Mouse (Mus musculus): ENCODE results near the gene Tmem37. TPM values are rescaled to one million over a fixed set of nuclear protein-coding genes. Genes with fewer than 3 reads are reported as not detected.

The Tmem37 gene
- total and polyA plus RNA-seq, 2 experiments from 2014 or later = 6.8 to 7.8 TPM

DNA sequence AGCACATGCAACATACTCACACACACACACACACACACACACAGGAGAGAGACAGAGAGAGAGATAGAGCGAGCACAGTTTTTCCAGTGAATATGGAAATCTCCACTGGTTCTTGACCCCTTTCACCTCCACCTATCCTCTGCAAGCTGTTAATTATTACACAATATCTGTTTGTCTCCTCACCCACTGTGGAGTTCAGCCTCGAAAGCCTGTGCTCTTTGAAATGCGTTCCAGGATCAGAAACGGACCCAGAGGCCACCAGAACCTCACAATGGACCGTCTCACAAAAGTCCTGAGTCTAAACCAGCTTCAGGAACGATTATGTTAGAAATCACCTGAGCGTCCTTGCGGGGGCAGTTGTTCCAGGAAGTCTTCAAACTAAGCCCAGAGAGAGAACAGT is 7.7 kb downstream of the Tmem37 start:
- no peaks in the 10 kb centered on the region for H3K36me3 ChIP-seq (replicated peaks; ENCODE audit: control insufficient read depth, insufficient read depth, low read length)
- no peak overlapping the region for H3K27ac ChIP-seq (ENCODE audit: low read depth)
- no peak overlapping the region for H3K9ac ChIP-seq (replicated peaks; ENCODE audit: low read depth, low read length)
- no peak for ATAC-seq (ENCODE audit: insufficient read depth, low read depth)
- 85% methylated on average over 8 of the region's 8 CpGs for WGBS
- H3K4me3 ChIP-seq (ENCODE audit: low read depth, low read length) = no peak overlapping the region
- TF ChIP-seq CTCF (IDR thresholded peaks at IDR 0.05; ENCODE audit: low read depth) = no peak
- TF ChIP-seq EP300 (IDR thresholded peaks at IDR 0.05; ENCODE audit: low read depth) = no peak
- no peak overlapping the region for H3K4me2 ChIP-seq (ENCODE audit: low read depth, low read length)
- DNase-seq (ENCODE audit: low spot score) = no peak
- H3K9me3 ChIP-seq (replicated peaks; ENCODE audit: control insufficient read depth, low read length) = no peaks in the 10 kb centered on the region
- no peaks in the 10 kb centered on the region for H3K27me3 ChIP-seq (ENCODE audit: control insufficient read depth, insufficient read depth, low read length)
- no peaks in the 10 kb centered on the region for H3K4me1 ChIP-seq (ENCODE audit: control insufficient read depth, insufficient read depth)

DNA sequence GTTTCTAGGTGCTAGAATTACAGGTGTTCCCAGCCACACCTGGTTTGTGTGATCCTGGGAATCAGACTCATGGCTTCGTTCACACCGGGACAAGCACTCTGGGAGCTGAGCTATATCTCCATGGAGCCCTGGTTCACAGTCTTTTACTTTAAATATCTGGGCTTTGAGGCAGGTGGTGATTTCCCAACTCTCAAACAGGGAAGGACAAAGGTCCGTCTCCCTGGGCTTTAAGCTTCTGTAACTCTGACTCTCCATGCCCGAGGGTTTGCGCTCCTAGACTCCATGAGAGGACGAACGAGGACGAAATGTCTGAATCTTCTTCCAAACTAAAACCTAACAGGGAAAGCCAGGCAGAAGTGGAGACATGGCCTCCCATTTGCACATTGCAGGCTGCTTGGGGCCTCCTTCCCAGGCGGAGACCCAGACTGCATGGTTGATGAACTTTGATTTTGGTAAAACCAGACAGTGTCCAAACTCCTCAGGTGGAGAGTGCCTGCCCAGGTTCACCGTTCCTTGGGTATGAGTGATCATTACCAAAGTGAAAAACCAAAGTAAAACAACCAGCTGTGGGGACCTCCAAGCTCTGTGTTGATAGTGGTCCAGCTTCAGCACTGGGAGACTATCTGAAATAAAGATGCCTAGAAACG is 9.7 kb downstream of the Tmem37 start:
- Histone ChIP-seq H3K27ac (ENCODE audit: low read depth) (no peak overlapping the region), H3K36me3 (replicated peaks; ENCODE audit: control insufficient read depth, insufficient read depth, low read length) (no peaks in the 10 kb centered on the region), H3K27me3 (ENCODE audit: control insufficient read depth, insufficient read depth, low read length) (no peaks in the 10 kb centered on the region), H3K4me3 (ENCODE audit: low read depth, low read length) (no peak overlapping the region), H3K4me1 (ENCODE audit: control insufficient read depth, insufficient read depth) (no peaks in the 10 kb centered on the region), H3K9ac (replicated peaks; ENCODE audit: low read depth, low read length) (no peak overlapping the region), H3K9me3 (replicated peaks; ENCODE audit: control insufficient read depth, low read length) (no peaks in the 10 kb centered on the region), H3K4me2 (ENCODE audit: low read depth, low read length) (no peak overlapping the region)
- WGBS = 87% methylated on average over 11 of the region's 11 CpGs
- ATAC-seq (ENCODE audit: insufficient read depth, low read depth) (no peak), DNase-seq (ENCODE audit: low spot score) (no peak)
- TF ChIP-seq EP300 (IDR thresholded peaks at IDR 0.05; ENCODE audit: low read depth) = no peak
- TF ChIP-seq CTCF (IDR thresholded peaks at IDR 0.05; ENCODE audit: low read depth) = no peak

GRCm38 (mm10) chr1:120062231-120062630 is 11.6 kb downstream of the Tmem37 start:
- DNase-seq (ENCODE audit: low spot score) (no peak), ATAC-seq (ENCODE audit: insufficient read depth, low read depth) (no peak)
- Histone ChIP-seq H3K4me2 (ENCODE audit: low read depth, low read length) (no peak overlapping the region), H3K4me3 (ENCODE audit: low read depth, low read length) (no peak overlapping the region), H3K9me3 (replicated peaks; ENCODE audit: control insufficient read depth, low read length) (no peaks in the 10 kb centered on the region), H3K9ac (replicated peaks; ENCODE audit: low read depth, low read length) (no peak overlapping the region), H3K27ac (ENCODE audit: low read depth) (no peak overlapping the region), H3K36me3 (replicated peaks; ENCODE audit: control insufficient read depth, insufficient read depth, low read length) (no peaks in the 10 kb centered on the region), H3K27me3 (ENCODE audit: control insufficient read depth, insufficient read depth, low read length) (no peaks in the 10 kb centered on the region), H3K4me1 (ENCODE audit: control insufficient read depth, insufficient read depth) (no peaks in the 10 kb centered on the region)
- TF ChIP-seq EP300 (IDR thresholded peaks at IDR 0.05; ENCODE audit: low read depth) (no peak), CTCF (IDR thresholded peaks at IDR 0.05; ENCODE audit: low read depth) (no peak)
- WGBS = 87% methylated on average over 7 of the region's 7 CpGs

- TF ChIP-seq EP300 (IDR thresholded peaks at IDR 0.05; ENCODE audit: low read depth) (no peak), CTCF (IDR thresholded peaks at IDR 0.05; ENCODE audit: low read depth) (no peak)
- Histone ChIP-seq H3K27me3 (ENCODE audit: control insufficient read depth, insufficient read depth, low read length) (no peaks in the 10 kb centered on the region), H3K9me3 (replicated peaks; ENCODE audit: control insufficient read depth, low read length) (no peaks in the 10 kb centered on the region), H3K4me3 (ENCODE audit: low read depth, low read length) (no peak overlapping the region), H3K4me1 (ENCODE audit: control insufficient read depth, insufficient read depth) (no peaks in the 10 kb centered on the region), H3K4me2 (ENCODE audit: low read depth, low read length) (no peak overlapping the region), H3K9ac (replicated peaks; ENCODE audit: low read depth, low read length) (no peak overlapping the region), H3K27ac (ENCODE audit: low read depth) (no peak overlapping the region), H3K36me3 (replicated peaks; ENCODE audit: control insufficient read depth, insufficient read depth, low read length) (no peaks in the 10 kb centered on the region)
- ATAC-seq (ENCODE audit: insufficient read depth, low read depth) = no peak
- WGBS = 70% methylated on average over 5 of the region's 5 CpGs
- DNase-seq (ENCODE audit: low spot score) = no peak
Measured at GRCm38 (mm10) chr1:120060687-120061086, 13.2 kb downstream of the Tmem37 start.

DNA sequence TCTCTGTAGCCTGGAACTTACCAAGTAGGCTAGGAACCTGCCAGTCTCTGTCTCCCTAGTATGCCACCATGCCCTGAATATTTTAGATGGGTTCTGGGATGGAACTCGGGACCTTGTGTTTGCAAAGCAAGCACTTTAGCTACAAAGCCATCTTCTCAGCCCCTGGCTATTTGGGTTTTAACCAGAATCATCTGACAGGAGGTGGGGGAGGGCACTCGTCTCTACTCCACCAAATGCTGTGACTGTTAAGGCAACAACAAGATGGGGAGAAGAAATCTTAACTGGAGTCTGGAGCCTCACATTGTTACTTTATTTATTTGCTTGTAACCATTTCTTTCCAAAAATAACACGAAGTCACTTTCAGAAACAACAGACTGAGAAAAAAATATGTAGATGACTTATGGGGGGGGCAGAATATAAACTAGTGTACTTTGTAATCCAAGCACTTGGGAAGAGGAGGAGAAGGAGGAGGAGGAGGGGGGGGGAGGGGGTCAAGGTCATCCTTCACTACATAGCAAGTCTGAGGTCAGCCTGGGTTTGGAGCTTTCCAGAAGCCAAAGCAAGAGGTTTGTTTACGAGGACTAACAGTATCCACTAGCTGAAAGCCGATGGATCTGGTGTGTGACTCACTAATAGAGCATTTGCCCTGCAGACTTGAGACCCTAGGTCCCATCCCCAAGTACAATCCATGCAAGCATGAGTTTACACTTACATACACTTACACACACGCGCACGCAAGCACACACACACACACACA is 16.0 kb downstream of the Tmem37 start:
- WGBS = 72% methylated on average over 8 of the region's 8 CpGs

More for the DNA sequence above, 16.0 kb downstream of the Tmem37 start:
- no peak for ATAC-seq (ENCODE audit: insufficient read depth, low read depth)
- Histone ChIP-seq H3K27me3 (ENCODE audit: control insufficient read depth, insufficient read depth, low read length) (no peaks in the 10 kb centered on the region), H3K4me2 (ENCODE audit: low read depth, low read length) (no peak overlapping the region), H3K4me1 (ENCODE audit: control insufficient read depth, insufficient read depth) (no peaks in the 10 kb centered on the region), H3K4me3 (ENCODE audit: low read depth, low read length) (no peak overlapping the region), H3K9ac (replicated peaks; ENCODE audit: low read depth, low read length) (no peak overlapping the region), H3K27ac (ENCODE audit: low read depth) (no peak overlapping the region), H3K9me3 (replicated peaks; ENCODE audit: control insufficient read depth, low read length) (no peaks in the 10 kb centered on the region), H3K36me3 (replicated peaks; ENCODE audit: control insufficient read depth, insufficient read depth, low read length) (no peaks in the 10 kb centered on the region)
- DNase-seq (ENCODE audit: low spot score) = no peak
- no peak for TF ChIP-seq CTCF (IDR thresholded peaks at IDR 0.05; ENCODE audit: low read depth)
- no peak for TF ChIP-seq EP300 (IDR thresholded peaks at IDR 0.05; ENCODE audit: low read depth)
